Comparison of ENCODE assay signal across 14 mouse cellular contexts in genomic region chr3:130935926-130936315, GRCm38 (mm10).
DNase-seq lines count a peak whose midpoint lies in the region; ATAC-seq and TF ChIP-seq lines count a peak whose summit lies in the region.
"Had no signal": no experiment of that assay in that cellular context is flagged by ENCODE, and none has a peak within 500 bp of the region (broad histone marks: within the 10 kb centered on the region; RNA-seq: fewer than 3 reads in every experiment).

No protein-coding gene starts in this region.

- H3K4me2 ChIP-seq in heart, embryonic 11.5 days = peak overlapping the region; percentile 27
- no peak overlapping the region for H3K4me2 ChIP-seq in lung, embryonic 15.5 days
- no peak overlapping the region for H3K4me2 ChIP-seq in embryonic facial prominence, embryonic 12.5 days (replicated peaks)
- peak overlapping the region; percentile 19; the same call in 1 of the 2 replicates for H3K4me2 ChIP-seq in limb, embryonic 12.5 days
- H3K4me2 ChIP-seq in intestine, postnatal 0 days (replicated peaks; ENCODE audit: low read depth) = no peak overlapping the region

- DNase-seq in heart, postnatal 4 days = no peak
- no peak for DNase-seq in lung, postnatal 14 days
- no peak for DNase-seq in frontal cortex, postnatal 10 days (ENCODE audit: low spot score in 2 of 2)
- DNase-seq: right cerebral cortex, adult 18-20 months; spleen, adult 18-20 months had no signal

- H3K27me3 ChIP-seq in heart, embryonic 11.5 days (ENCODE audit: control insufficient read depth, insufficient read depth, low read length) = no peaks in the 10 kb centered on the region
- H3K27me3 ChIP-seq in lung, embryonic 15.5 days = no peaks in the 10 kb centered on the region
- no peaks in the 10 kb centered on the region for H3K27me3 ChIP-seq in embryonic facial prominence, embryonic 12.5 days
- no peaks in the 10 kb centered on the region; the same call in 1 of the 2 replicates for H3K27me3 ChIP-seq in limb, embryonic 12.5 days
- no peaks in the 10 kb centered on the region for H3K27me3 ChIP-seq in intestine, postnatal 0 days (replicated peaks; ENCODE audit: control insufficient read depth, insufficient read depth, low read length)

- 34% methylated on average over 11 of the region's 11 CpGs for WGBS in heart, embryonic 11.5 days (ENCODE audit: insufficient replicate concordance)
- 45% methylated on average over 11 of the region's 11 CpGs for WGBS in lung, embryonic 15.5 days
- WGBS in embryonic facial prominence, embryonic 12.5 days = 72% methylated on average over 11 of the region's 11 CpGs
- WGBS in limb, embryonic 12.5 days = 52% methylated on average over 11 of the region's 11 CpGs
- 79% methylated on average over 11 of the region's 11 CpGs for WGBS in intestine, postnatal 0 days

- no peaks in the 10 kb centered on the region for H3K9me3 ChIP-seq in heart, embryonic 11.5 days (replicated peaks; ENCODE audit: control insufficient read depth, low read length)
- no peaks in the 10 kb centered on the region for H3K9me3 ChIP-seq in lung, embryonic 15.5 days
- no peaks in the 10 kb centered on the region for H3K9me3 ChIP-seq in embryonic facial prominence, embryonic 12.5 days
- H3K9me3 ChIP-seq in limb, embryonic 12.5 days = no peaks in the 10 kb centered on the region
- no peaks in the 10 kb centered on the region for H3K9me3 ChIP-seq in intestine, postnatal 0 days (ENCODE audit: control insufficient read depth)

- H3K9ac ChIP-seq in heart, embryonic 11.5 days (ENCODE audit: low read depth, low read length) = no peak overlapping the region
- no peak overlapping the region for H3K9ac ChIP-seq in lung, embryonic 15.5 days
- H3K9ac ChIP-seq in embryonic facial prominence, embryonic 12.5 days = no peak overlapping the region
- no peak overlapping the region for H3K9ac ChIP-seq in limb, embryonic 12.5 days (replicated peaks)
- H3K9ac ChIP-seq in intestine, postnatal 0 days (ENCODE audit: low read depth, low read length) = no peak overlapping the region

- H3K36me3 ChIP-seq in heart, embryonic 11.5 days (ENCODE audit: control insufficient read depth, insufficient read depth, low read length) = no peaks in the 10 kb centered on the region
- H3K36me3 ChIP-seq in lung, embryonic 15.5 days = no peaks in the 10 kb centered on the region
- no peaks in the 10 kb centered on the region for H3K36me3 ChIP-seq in embryonic facial prominence, embryonic 12.5 days
- H3K36me3 ChIP-seq in limb, embryonic 12.5 days = no peaks in the 10 kb centered on the region
- H3K36me3 ChIP-seq in intestine, postnatal 0 days (ENCODE audit: control insufficient read depth, insufficient read depth) = no peaks in the 10 kb centered on the region

- no peak overlapping the region for H3K4me3 ChIP-seq in heart, embryonic 11.5 days (ENCODE audit: low read depth, low read length)
- H3K4me3 ChIP-seq in lung, embryonic 15.5 days = no peak overlapping the region
- H3K4me3 ChIP-seq in embryonic facial prominence, embryonic 12.5 days = no peak overlapping the region
- H3K4me3 ChIP-seq in limb, embryonic 12.5 days (replicated peaks) = no peak overlapping the region
- H3K4me3 ChIP-seq in intestine, postnatal 0 days (ENCODE audit: low read depth, low read length) = no peak overlapping the region
- H3K4me3 ChIP-seq: layer of hippocampus, adult 2 months; myocyte had no signal

- peaks cover 6% of the 10 kb centered on the region; the same call in 1 of the 2 replicates for H3K4me1 ChIP-seq in heart, embryonic 11.5 days (ENCODE audit: control insufficient read depth, insufficient read depth, low read length)
- H3K4me1 ChIP-seq in lung, embryonic 15.5 days = peaks cover 18% of the 10 kb centered on the region
- peaks cover 13% of the 10 kb centered on the region for H3K4me1 ChIP-seq in embryonic facial prominence, embryonic 12.5 days
- H3K4me1 ChIP-seq in limb, embryonic 12.5 days (replicated peaks) = peaks cover 23% of the 10 kb centered on the region
- no peaks in the 10 kb centered on the region for H3K4me1 ChIP-seq in intestine, postnatal 0 days (replicated peaks; ENCODE audit: control insufficient read depth, insufficient read depth, low read length)

- 0 out of 2 replicates have a peak, but pooled peaks have one; percentile 22 for ATAC-seq in heart, embryonic 11.5 days (replicated peaks; ENCODE audit: insufficient number of reproducible peaks, low FRiP score, low TSS enrichment)
- ATAC-seq in lung, embryonic 15.5 days (ENCODE audit: borderline replicate concordance, extremely low read depth, low FRiP score, low TSS enrichment) = no peak
- no peak for ATAC-seq in embryonic facial prominence, embryonic 12.5 days (ENCODE audit: insufficient number of reproducible peaks, insufficient read depth, low FRiP score, low TSS enrichment)
- ATAC-seq in limb, embryonic 12.5 days (ENCODE audit: insufficient number of reproducible peaks, insufficient read depth, low FRiP score, low TSS enrichment, low read depth) = no peak
- no peak for ATAC-seq in intestine, postnatal 0 days
- ATAC-seq: forebrain, embryonic 14.5 days; inflammation-experienced regulatory T-cells, adult 6 months had no signal

- no peak overlapping the region for H3K27ac ChIP-seq in heart, embryonic 11.5 days (ENCODE audit: low read depth, low read length)
- H3K27ac ChIP-seq in lung, embryonic 15.5 days = peak overlapping the region; percentile 34; the same call in 1 of the 2 replicates
- peak overlapping the region; percentile 48; the same call in 1 of the 2 replicates for H3K27ac ChIP-seq in embryonic facial prominence, embryonic 12.5 days
- peak overlapping the region; percentile 8 for H3K27ac ChIP-seq in limb, embryonic 12.5 days
- H3K27ac ChIP-seq in intestine, postnatal 0 days (ENCODE audit: low read depth, low read length) = no peak overlapping the region
- H3K27ac ChIP-seq: layer of hippocampus, adult 2 months had no signal

- no peak for TF ChIP-seq CTCF in intestine, postnatal 0 days (IDR thresholded peaks at IDR 0.05; ENCODE audit: low read depth)

Comparison
In these comparisons a context has a peak if more than half of its experiments do, and no peak if none do; other contexts are left out.
1. H3K27ac ChIP-seq: peak in lung, embryonic 15.5 days (single experiment), embryonic facial prominence, embryonic 12.5 days (single experiment) and limb, embryonic 12.5 days (single experiment); none in heart, embryonic 11.5 days (single experiment) and intestine, postnatal 0 days (single experiment).
2. H3K4me2 ChIP-seq: peak in heart, embryonic 11.5 days (single experiment) and limb, embryonic 12.5 days (single experiment); none in lung, embryonic 15.5 days (single experiment), embryonic facial prominence, embryonic 12.5 days (single experiment) and intestine, postnatal 0 days (single experiment).